Comparison of ENCODE assay signal across 7 mouse cellular contexts in genomic region chr4:70601301-70601700, GRCm38 (mm10).
DNase-seq lines count a peak whose midpoint lies in the region; ATAC-seq lines count a peak whose summit lies in the region.

No protein-coding gene starts in this region.

- H3K27me3 ChIP-seq in liver, embryonic 11.5 days (replicated peaks; ENCODE audit: control insufficient read depth, insufficient read depth, low read length) = no peaks in the 10 kb centered on the region
- no peaks in the 10 kb centered on the region; the same call in none of the 2 replicates for H3K27me3 ChIP-seq in hindbrain, embryonic 13.5 days

- 0 out of 2 replicates have a peak, but pooled peaks have one; percentile 29 for ATAC-seq in liver, embryonic 11.5 days (replicated peaks; ENCODE audit: low FRiP score)
- ATAC-seq in hindbrain, embryonic 13.5 days (ENCODE audit: low FRiP score) = peak; percentile 86

- no peak overlapping the region for H3K27ac ChIP-seq in liver, embryonic 11.5 days (ENCODE audit: low read depth, low read length)
- no peak overlapping the region for H3K27ac ChIP-seq in hindbrain, embryonic 13.5 days

- no peak overlapping the region for H3K4me3 ChIP-seq in liver, embryonic 11.5 days (ENCODE audit: low read depth, low read length)
- H3K4me3 ChIP-seq in hindbrain, embryonic 13.5 days = no peak overlapping the region

- H3K9me3 ChIP-seq in liver, embryonic 11.5 days (ENCODE audit: control insufficient read depth, low read length) = no peaks in the 10 kb centered on the region
- no peaks in the 10 kb centered on the region for H3K9me3 ChIP-seq in hindbrain, embryonic 13.5 days

- no peak for DNase-seq in liver, embryonic 11.5 days (ENCODE audit: low spot score)
- DNase-seq in liver = no peak
- DNase-seq in MN1 (ENCODE audit: low spot score) = peak; percentile 13
- DNase-seq in cerebellum, adult 9-11 months = peak; percentile 12
- peak; percentile 49 for DNase-seq in lung, postnatal 36 days
- DNase-seq in spleen, postnatal 10 days (ENCODE audit: low spot score in 2 of 2) = no peak

- WGBS in liver, embryonic 11.5 days = 10% methylated on average over 4 of the region's 4 CpGs
- WGBS in hindbrain, embryonic 13.5 days = 14% methylated on average over 4 of the region's 4 CpGs

- no peak overlapping the region for H3K9ac ChIP-seq in liver, embryonic 11.5 days (ENCODE audit: low read depth, low read length)
- no peak overlapping the region for H3K9ac ChIP-seq in hindbrain, embryonic 13.5 days

- no peak overlapping the region for H3K4me2 ChIP-seq in liver, embryonic 11.5 days
- no peak overlapping the region for H3K4me2 ChIP-seq in hindbrain, embryonic 13.5 days

- H3K36me3 ChIP-seq in liver, embryonic 11.5 days (ENCODE audit: control insufficient read depth, insufficient read depth, low read length) = no peaks in the 10 kb centered on the region
- no peaks in the 10 kb centered on the region for H3K36me3 ChIP-seq in hindbrain, embryonic 13.5 days

- no peaks in the 10 kb centered on the region for H3K4me1 ChIP-seq in liver, embryonic 11.5 days (replicated peaks; ENCODE audit: control insufficient read depth, insufficient read depth, low read length)
- no peaks in the 10 kb centered on the region for H3K4me1 ChIP-seq in hindbrain, embryonic 13.5 days (replicated peaks)

Comparison
In these comparisons a context has a peak if more than half of its experiments do, and no peak if none do; other contexts are left out.
1. DNase-seq: peak in MN1 (single experiment), cerebellum, adult 9-11 months (single experiment) and lung, postnatal 36 days (single experiment); none in liver, embryonic 11.5 days (single experiment), liver (single experiment) and spleen, postnatal 10 days (0 of 2).